Mouse (Mus musculus) neural tube, embryonic 11.5 days (tissue): ENCODE measurements around the gene Ppp2r2d. TPM values are rescaled to one million over a fixed set of nuclear protein-coding genes. Genes with fewer than 3 reads are reported as not detected.

Experiments
- ATAC-seq: fragments of 200-750 bp; cut with Nextera tagmentation; 2 replicates; pipeline ENCODE4 v1.8.0; 2017; ENCODE audit warnings: moderate number of reproducible peaks, mild to moderate bottlenecking, moderate TSS enrichment, moderate library complexity; ENCODE audit not compliant: insufficient read depth, low FRiP score, low TSS enrichment
- DNase-seq: peaks from one replicate; pipeline ENCODE4 v3.0.0-alpha.2; 2015; ENCODE audit warnings: low spot score
- H3K27ac ChIP-seq: fragments of 300-500 bp; sonication (generic); 2 replicates; pipeline ENCODE4 v1.5.1; 2014; ENCODE audit warnings: low read depth, mild to moderate bottlenecking, low read length
- H3K27me3 ChIP-seq: fragments of 300-500 bp; sonication (generic); 2 replicates; pipeline ENCODE4 v1.6.1; 2014; ENCODE audit warnings: mild to moderate bottlenecking, low read length, mixed read lengths; ENCODE audit not compliant: control insufficient read depth, insufficient read depth
- H3K36me3 ChIP-seq: fragments of 300-500 bp; sonication (generic); 2 replicates; pipeline ENCODE4 v1.6.1; 2014; ENCODE audit warnings: mild to moderate bottlenecking, low read length, moderate library complexity, mixed read lengths; ENCODE audit not compliant: control insufficient read depth, insufficient read depth
- H3K4me1 ChIP-seq: fragments of 300-500 bp; sonication (generic); 2 replicates; pipeline ENCODE4 v1.6.1; 2014; ENCODE audit warnings: low read length, mixed read lengths; ENCODE audit not compliant: control insufficient read depth, insufficient read depth
- H3K4me2 ChIP-seq: fragments of 300-500 bp; sonication (generic); 2 replicates; pipeline ENCODE4 v1.6.1; 2014; ENCODE audit warnings: low read depth, mild to moderate bottlenecking, moderate library complexity
- H3K4me3 ChIP-seq: fragments of 300-500 bp; sonication (generic); 2 replicates; pipeline ENCODE4 v1.5.1; 2014; ENCODE audit warnings: low read depth, low read length
- H3K9ac ChIP-seq: fragments of 300-500 bp; sonication (generic); 2 replicates; pipeline ENCODE4 v1.6.1; 2014; ENCODE audit warnings: mild to moderate bottlenecking, low read length
- H3K9me3 ChIP-seq: fragments of 300-500 bp; sonication (generic); 2 replicates; pipeline ENCODE4 v1.6.1; 2016; ENCODE audit warnings: low read length; ENCODE audit not compliant: control insufficient read depth
- WGBS: fragments of 180-500 bp; shearing (Covaris S2); extraction: QIAGEN DNeasy Blood & Tissue Kit; methylation state at CpG from one replicate; pipeline ENCODE4 v1.1.7; 2014; 5-methylcytosine and 5-hydroxymethylcytosine counted together
- polyA plus RNA-seq: library from polyadenylated mRNA; unstranded; fragments of >200 nt; fragmentation: Nextera tagmentation; extraction: Ambion mirVana; gene quantifications from 2 replicates; pipeline ENCODE4 v1.2.1, GENCODE M21; 2014

The Ppp2r2d gene
- polyA plus RNA-seq, 1 experiment from 2014 or later = 81.7 TPM

DNA sequence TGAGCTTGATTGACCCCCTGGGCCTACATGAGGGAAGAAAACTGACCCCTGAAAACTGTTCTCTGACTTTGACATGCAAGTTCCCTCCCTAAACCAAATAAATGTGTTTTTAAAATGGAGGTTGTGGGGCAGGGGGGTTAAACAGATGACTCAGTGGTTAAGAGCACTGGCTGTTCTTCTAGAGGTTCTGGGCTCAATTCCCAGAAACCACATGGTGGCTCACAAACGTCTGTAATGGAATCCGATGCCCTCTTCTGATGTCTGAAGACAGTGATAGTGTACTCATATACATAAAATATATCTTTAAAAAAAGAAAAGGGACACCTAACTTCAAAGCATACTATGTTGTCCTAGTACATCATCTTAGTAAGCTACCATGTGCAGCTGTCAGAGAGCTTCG is 29.2 kb downstream of the Ppp2r2d start:
- ATAC-seq (no peak), DNase-seq (no peak)
- Histone ChIP-seq H3K4me2 (no peak overlapping the region), H3K9ac (no peak overlapping the region), H3K27ac (no peak overlapping the region), H3K36me3 (peaks cover 27% of the 10 kb centered on the region), H3K4me1 (no peaks in the 10 kb centered on the region), H3K27me3 (no peaks in the 10 kb centered on the region), H3K4me3 (no peak overlapping the region), H3K9me3 (no peaks in the 10 kb centered on the region)
- WGBS = 87% methylated on average over 3 of the region's 3 CpGs

DNA sequence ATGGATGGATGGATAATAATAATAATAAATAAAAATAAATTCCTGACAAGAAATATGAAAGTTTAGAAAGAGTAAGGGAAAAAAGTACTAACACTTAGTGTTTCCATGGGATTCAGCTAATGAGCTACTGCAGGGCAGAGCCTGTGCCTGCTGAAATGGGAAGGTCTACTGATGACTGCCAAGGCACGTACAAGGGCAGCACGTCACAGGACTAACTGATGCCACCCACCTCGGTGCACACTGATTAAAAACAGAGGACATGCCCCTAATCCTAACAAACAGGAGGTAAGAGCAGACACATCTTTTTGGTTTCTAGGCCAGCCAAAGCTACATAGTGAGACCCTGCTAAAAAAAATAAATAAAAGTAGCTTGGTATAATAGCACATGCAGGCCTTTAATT is 37.8 kb downstream of the Ppp2r2d start:
- no peaks in the 10 kb centered on the region for H3K27me3 ChIP-seq
- H3K4me3 ChIP-seq = no peak overlapping the region
- no peak for DNase-seq
- WGBS = 91% methylated on average over 3 of the region's 3 CpGs
- no peaks in the 10 kb centered on the region for H3K4me1 ChIP-seq
- no peaks in the 10 kb centered on the region for H3K9me3 ChIP-seq
- H3K36me3 ChIP-seq = peaks cover 3% of the 10 kb centered on the region
- H3K4me2 ChIP-seq = no peak overlapping the region
- no peak for ATAC-seq
- no peak overlapping the region for H3K9ac ChIP-seq
- no peak overlapping the region for H3K27ac ChIP-seq

DNA sequence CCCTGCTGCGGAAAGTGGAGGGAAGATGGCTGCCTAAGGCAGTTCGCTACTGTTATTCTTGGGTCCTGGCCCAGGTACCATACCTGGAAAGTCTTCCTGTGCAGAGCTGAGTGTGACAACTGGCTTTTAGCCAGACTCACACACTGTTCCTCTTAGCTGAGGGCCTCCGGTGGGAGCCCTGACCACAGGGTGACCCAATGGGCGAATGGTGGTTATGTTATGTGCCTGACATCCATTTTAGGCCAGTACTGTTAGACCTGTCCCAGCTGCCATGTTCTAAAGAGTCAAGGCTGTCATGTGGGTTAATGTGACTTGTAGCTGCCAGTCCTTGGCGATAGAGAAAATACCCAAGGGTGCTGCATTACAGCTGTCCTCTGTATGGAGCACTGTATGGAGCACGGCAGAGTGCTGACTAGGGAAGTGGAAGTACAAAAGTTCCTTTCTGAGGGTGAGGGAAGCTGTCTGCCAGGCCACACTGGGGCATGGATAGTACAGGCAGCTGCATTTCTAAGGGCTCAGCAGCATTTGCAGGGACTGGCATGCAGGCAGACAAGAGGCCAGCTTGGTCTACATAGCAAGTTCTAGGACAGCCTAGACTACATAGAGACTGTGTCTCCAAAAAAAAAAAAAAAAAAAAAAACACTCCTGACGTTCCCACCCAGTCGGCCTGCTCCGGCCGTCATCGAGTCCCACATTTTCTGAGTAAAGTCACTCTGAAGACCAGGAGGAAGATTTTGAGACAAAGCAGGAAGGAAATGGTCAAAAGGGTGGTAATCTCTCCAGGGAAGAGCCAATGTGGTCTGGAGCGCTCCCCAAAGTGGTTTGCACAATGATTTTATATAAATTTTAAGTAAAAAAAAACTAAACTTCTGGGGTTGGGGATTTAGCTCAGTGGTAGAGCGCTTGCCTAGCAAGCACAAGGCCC is 39.7 kb downstream of the Ppp2r2d start:
- Histone ChIP-seq H3K4me1 (no peaks in the 10 kb centered on the region), H3K36me3 (peaks cover 3% of the 10 kb centered on the region; the same call in 1 of the 2 replicates), H3K4me3 (no peak overlapping the region), H3K4me2 (no peak overlapping the region), H3K9me3 (no peaks in the 10 kb centered on the region), H3K9ac (no peak overlapping the region), H3K27ac (no peak overlapping the region), H3K27me3 (no peaks in the 10 kb centered on the region)
- ATAC-seq (no peak), DNase-seq (no peak)
- WGBS = 90% methylated on average over 13 of the region's 13 CpGs

DNA sequence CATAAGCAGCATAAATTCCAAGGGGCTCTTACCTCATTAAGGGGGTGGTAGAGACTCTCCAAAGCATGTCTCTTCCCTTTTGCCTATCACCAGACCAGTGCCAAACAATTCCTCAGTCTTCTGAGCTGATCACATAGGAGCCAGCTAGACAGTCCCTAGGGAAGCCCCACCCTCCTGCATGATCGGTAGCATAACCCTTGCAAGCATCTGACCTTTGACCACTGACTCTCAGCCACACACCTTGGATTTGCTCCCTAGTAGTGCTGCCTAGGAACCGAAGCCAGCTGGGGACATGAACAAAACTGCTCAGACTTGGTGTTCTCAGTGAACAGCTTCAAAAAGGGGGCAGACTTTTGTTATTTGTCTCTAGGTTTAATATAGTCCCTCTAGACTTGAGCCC is 52.2 kb downstream of the Ppp2r2d start:
- Histone ChIP-seq H3K4me1 (no peaks in the 10 kb centered on the region), H3K9me3 (no peaks in the 10 kb centered on the region), H3K27me3 (no peaks in the 10 kb centered on the region), H3K27ac (no peak overlapping the region), H3K9ac (no peak overlapping the region), H3K4me2 (no peak overlapping the region), H3K4me3 (no peak overlapping the region), H3K36me3 (no peaks in the 10 kb centered on the region; the same call in 1 of the 2 replicates)
- no peak for DNase-seq
- WGBS = 80% methylated on average over 2 of the region's 2 CpGs
- no peak for ATAC-seq

DNA sequence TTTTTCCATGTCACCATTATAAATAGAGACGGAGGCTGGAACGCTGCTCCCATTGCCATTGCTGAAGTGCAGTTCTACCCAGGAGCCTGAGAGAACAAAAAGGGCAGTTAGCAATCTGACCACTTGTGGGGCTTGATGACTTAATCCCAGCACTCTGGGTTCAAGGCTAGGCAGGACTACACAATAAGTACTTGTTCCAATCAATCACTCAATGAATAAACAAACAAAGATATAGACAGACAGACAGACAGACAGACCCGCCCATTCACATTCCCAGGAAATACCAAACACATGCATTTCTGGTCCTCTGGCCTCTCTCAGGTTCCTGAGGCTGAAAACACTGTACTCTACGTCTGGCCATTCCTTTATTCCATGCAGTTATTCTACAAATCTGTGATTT is 52.9 kb downstream of the Ppp2r2d start:
- WGBS = 87% methylated on average over 4 of the region's 4 CpGs
- no peaks in the 10 kb centered on the region; the same call in 1 of the 2 replicates for H3K36me3 ChIP-seq
- no peak overlapping the region for H3K27ac ChIP-seq
- DNase-seq = no peak
- H3K27me3 ChIP-seq = no peaks in the 10 kb centered on the region
- no peak overlapping the region for H3K4me3 ChIP-seq
- H3K4me1 ChIP-seq = no peaks in the 10 kb centered on the region
- no peak for ATAC-seq
- H3K9me3 ChIP-seq = no peaks in the 10 kb centered on the region
- no peak overlapping the region for H3K4me2 ChIP-seq
- no peak overlapping the region for H3K9ac ChIP-seq

DNA sequence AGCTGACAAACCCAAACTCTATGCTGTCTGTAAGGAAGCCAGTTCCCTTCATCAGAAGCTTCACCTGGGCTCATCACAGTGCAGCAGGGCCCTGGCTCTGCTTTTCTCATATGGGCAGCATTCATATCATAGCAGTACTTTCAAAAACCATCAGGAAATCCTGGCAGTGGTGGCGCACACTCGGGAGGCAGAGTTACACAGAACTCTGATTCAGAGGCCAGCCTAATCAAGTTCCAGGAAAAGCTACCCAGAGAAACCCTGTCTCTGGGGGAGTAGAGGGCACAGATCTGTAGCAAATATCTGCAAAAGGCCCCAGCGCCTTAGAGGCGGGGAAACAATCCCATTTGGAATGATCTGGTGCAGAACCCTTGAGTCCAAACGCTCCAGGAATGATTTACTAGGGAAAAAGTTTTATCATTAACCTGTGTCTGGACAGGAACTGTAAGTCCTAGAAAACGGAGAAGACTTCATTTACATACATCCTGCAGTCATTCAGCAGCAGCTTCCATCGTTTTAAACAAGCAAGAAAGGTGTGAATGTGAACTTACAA is 58.1 kb downstream of the Ppp2r2d start:
- peaks cover 3% of the 10 kb centered on the region; the same call in 1 of the 2 replicates for H3K4me1 ChIP-seq
- no peaks in the 10 kb centered on the region for H3K27me3 ChIP-seq
- ATAC-seq (no peak), DNase-seq (no peak)
- no peak overlapping the region for H3K4me2 ChIP-seq
- H3K4me3 ChIP-seq = no peak overlapping the region
- H3K27ac ChIP-seq = no peak overlapping the region
- 76% methylated on average over 7 of the region's 7 CpGs for WGBS
- H3K36me3 ChIP-seq = no peaks in the 10 kb centered on the region
- H3K9ac ChIP-seq = no peak overlapping the region
- no peaks in the 10 kb centered on the region for H3K9me3 ChIP-seq

DNA sequence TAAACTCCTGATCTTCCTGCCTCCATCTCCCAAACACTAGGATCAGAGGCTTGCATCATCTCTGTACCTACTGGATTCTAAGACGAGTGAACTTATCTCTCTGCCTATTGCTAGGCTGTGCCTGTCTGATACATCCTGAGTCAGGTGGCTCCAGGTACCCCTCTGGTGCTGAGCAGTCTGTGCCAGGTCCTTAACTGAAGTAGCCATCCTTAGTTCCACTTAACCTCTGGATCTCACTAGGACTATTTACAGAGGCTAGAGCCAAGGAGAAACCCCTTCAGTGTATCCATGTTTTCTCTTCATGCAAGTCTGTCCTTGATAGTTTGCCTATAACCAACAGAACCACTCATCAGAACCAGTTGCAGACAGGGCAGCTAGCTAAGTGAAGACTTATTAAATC is 60.6 kb downstream of the Ppp2r2d start:
- H3K9me3 ChIP-seq = no peaks in the 10 kb centered on the region
- H3K4me3 ChIP-seq = no peak overlapping the region
- H3K27me3 ChIP-seq = no peaks in the 10 kb centered on the region
- 0 out of 2 replicates have a peak overlapping the region, but pooled peaks have one; percentile 18 for H3K4me2 ChIP-seq
- no peak overlapping the region for H3K9ac ChIP-seq
- ATAC-seq = no peak
- H3K36me3 ChIP-seq = no peaks in the 10 kb centered on the region
- H3K4me1 ChIP-seq = peaks cover 3% of the 10 kb centered on the region; the same call in 1 of the 2 replicates
- H3K27ac ChIP-seq = no peak overlapping the region
- no peak for DNase-seq
- 77% methylated on average over 1 of the region's 1 CpGs for WGBS

DNA sequence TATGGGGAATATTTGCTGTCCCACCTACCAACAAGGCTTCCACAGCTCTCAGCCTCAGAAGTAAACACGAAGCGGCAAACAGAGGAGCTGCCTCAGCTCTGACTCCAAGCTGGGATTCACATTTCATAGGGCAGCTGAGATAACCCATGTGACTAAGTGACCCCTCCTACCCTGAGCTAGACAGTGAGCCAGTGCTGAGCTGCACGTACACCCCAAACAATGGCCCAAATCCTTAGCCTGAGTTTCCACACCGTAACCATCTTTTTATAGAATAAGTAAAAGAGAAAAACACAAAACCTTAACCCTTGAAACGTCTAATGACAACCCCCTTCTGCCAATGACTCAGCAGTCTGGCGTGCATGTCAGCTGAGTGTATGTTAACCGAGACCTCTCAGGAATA is 61.2 kb downstream of the Ppp2r2d start:
- WGBS = 14% methylated on average over 7 of the region's 7 CpGs
- no peaks in the 10 kb centered on the region for H3K36me3 ChIP-seq
- no peak overlapping the region for H3K4me3 ChIP-seq
- no peak overlapping the region for H3K9ac ChIP-seq
- H3K27ac ChIP-seq = no peak overlapping the region
- H3K27me3 ChIP-seq = no peaks in the 10 kb centered on the region
- DNase-seq (peak; percentile 55), ATAC-seq (no peak)
- H3K9me3 ChIP-seq = no peaks in the 10 kb centered on the region
- peak overlapping the region; percentile 18; the same call in 1 of the 2 replicates for H3K4me2 ChIP-seq
- peaks cover 3% of the 10 kb centered on the region; the same call in 1 of the 2 replicates for H3K4me1 ChIP-seq
